Mouse (Mus musculus): ENCODE measurements around the gene Adamts7. TPM values are rescaled to one million over a fixed set of nuclear protein-coding genes. Genes with fewer than 3 reads are reported as not detected.

The Adamts7 gene
- polyA plus RNA-seq, 1 experiment from 2014 or later: 30.4 TPM

DNA sequence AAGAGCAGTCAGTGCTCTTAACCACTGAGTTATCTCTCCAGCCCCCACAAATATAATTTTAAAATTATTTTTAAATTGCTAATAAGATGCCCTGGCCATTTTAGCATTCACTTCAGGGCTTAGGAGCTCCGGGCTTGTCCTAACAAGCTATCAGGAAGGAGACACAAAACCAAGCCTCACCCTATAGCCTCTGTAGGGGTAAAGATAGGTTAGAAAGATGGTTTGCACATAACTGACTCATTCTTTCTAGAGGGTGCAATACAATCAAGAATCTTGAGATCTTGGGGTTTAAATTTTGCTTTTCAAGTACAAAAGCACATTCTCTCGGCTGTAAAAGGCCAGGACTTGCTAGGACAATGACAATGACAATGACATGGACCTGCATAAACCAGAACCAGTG, 86.2 kb downstream of the Adamts7 start:
- H3K36me3 ChIP-seq (ENCODE audit: insufficient read depth): peaks cover 36% of the 10 kb centered on the region
- no peak overlapping the region for H3K4me3 ChIP-seq (ENCODE audit: low read depth, low read length)
- no peak overlapping the region for H3K27ac ChIP-seq (ENCODE audit: low read depth)
- no peaks in the 10 kb centered on the region for H3K4me1 ChIP-seq (ENCODE audit: insufficient read depth)
- ATAC-seq (ENCODE audit: insufficient read depth) (no peak), DNase-seq (no peak)
- no peaks in the 10 kb centered on the region for H3K9me3 ChIP-seq (ENCODE audit: low read depth, low read length)
- no peak overlapping the region for H3K9ac ChIP-seq
- 89% methylated on average over 2 of the region's 2 CpGs for WGBS
- no peak for TF ChIP-seq CTCF (IDR thresholded peaks at IDR 0.05; ENCODE audit: low read depth)
- H3K27me3 ChIP-seq (ENCODE audit: insufficient read depth, low read length): no peaks in the 10 kb centered on the region
- H3K4me2 ChIP-seq: no peak overlapping the region

DNA sequence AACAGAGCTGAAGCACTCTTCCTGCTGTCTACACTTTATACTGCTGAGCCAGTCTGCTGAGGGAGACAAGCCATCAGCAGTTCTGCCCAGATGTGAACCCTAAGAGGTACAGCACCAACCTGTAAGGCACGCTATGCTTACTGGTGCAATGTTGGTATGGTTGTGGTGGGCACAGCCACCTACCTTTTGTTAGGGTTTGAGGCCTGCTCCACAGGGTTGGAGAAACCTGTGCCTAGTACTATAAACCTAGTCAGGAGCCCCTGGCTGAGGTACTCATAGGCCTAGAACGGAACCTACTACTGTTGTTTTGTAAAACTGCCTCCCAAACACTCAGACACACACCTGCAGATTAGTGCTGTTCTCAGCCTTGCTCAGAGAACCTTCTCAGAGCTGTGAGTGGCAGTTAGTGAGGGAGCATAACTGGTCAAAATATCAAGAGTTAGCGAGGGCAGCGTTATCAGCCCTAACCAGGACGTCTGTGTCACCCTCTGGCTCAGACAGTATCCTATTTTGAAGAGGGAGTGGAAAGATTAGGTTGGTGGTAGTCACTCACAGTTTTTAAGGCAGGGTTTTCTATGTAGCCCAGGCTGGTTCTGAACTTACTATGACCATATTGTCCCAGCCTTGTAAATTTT, 87.4 kb downstream of the Adamts7 start:
- no peak overlapping the region for H3K4me2 ChIP-seq
- no peak for TF ChIP-seq CTCF (IDR thresholded peaks at IDR 0.05; ENCODE audit: low read depth)
- no peak overlapping the region for H3K4me3 ChIP-seq (ENCODE audit: low read depth, low read length)
- H3K36me3 ChIP-seq (ENCODE audit: insufficient read depth): peaks cover 35% of the 10 kb centered on the region
- H3K27ac ChIP-seq (ENCODE audit: low read depth): peak overlapping the region; percentile 63
- no peak for DNase-seq
- H3K9ac ChIP-seq: 0 out of 2 replicates have a peak overlapping the region, but pooled peaks have one; percentile 13
- ATAC-seq (ENCODE audit: insufficient read depth): peak; percentile 63; the same call in 1 of the 2 replicates
- WGBS: 73% methylated on average over 5 of the region's 5 CpGs
- no peaks in the 10 kb centered on the region for H3K27me3 ChIP-seq (ENCODE audit: insufficient read depth, low read length)
- H3K4me1 ChIP-seq (ENCODE audit: insufficient read depth): no peaks in the 10 kb centered on the region
- no peaks in the 10 kb centered on the region for H3K9me3 ChIP-seq (ENCODE audit: low read depth, low read length)

DNA sequence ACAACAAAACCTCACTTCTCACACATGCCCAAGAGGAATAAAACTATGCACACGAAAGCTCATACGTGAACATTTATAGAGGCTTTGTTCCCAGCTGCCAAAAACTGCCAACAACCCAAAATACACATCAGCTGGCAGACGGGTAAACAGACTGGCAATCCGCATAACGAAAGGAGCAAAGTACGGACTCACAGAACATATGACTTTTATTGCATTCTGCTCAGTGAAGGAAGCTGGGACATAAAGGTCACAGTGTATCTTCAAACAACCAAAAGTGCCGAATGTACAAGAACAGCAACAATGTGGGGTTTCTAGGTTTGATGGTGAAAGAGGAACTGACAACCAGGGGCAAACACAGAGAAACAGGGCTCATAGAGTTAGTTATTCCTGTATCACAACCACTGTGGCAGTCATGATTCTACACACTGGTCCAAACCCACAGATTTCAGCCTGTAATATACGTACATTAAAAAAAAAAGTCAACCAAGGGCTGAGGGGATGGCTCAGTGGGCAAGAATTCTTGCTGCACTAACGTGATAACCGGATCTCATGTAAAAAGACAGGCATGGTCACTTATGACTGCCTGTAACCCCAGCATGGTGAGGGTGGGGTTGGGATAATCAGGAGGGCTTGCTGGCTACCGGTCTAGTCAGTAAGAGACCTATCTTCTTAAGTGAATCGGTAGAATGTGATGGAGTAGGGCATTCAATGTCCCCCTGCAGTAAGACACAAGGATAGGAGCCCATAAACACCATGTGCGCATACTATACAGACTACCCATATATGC, 88.3 kb downstream of the Adamts7 start:
- Histone ChIP-seq H3K27ac (ENCODE audit: low read depth) (peak overlapping the region; percentile 46; the same call in 1 of the 2 replicates), H3K27me3 (ENCODE audit: insufficient read depth, low read length) (no peaks in the 10 kb centered on the region), H3K4me1 (ENCODE audit: insufficient read depth) (no peaks in the 10 kb centered on the region), H3K4me2 (no peak overlapping the region), H3K4me3 (ENCODE audit: low read depth, low read length) (no peak overlapping the region), H3K9ac (no peak overlapping the region), H3K9me3 (ENCODE audit: low read depth, low read length) (no peaks in the 10 kb centered on the region), H3K36me3 (ENCODE audit: insufficient read depth) (peaks cover 27% of the 10 kb centered on the region)
- no peak for DNase-seq
- no peak for TF ChIP-seq CTCF (IDR thresholded peaks at IDR 0.05; ENCODE audit: low read depth)
- WGBS: 76% methylated on average over 13 of the region's 13 CpGs
- no peak for ATAC-seq (ENCODE audit: insufficient read depth)

DNA sequence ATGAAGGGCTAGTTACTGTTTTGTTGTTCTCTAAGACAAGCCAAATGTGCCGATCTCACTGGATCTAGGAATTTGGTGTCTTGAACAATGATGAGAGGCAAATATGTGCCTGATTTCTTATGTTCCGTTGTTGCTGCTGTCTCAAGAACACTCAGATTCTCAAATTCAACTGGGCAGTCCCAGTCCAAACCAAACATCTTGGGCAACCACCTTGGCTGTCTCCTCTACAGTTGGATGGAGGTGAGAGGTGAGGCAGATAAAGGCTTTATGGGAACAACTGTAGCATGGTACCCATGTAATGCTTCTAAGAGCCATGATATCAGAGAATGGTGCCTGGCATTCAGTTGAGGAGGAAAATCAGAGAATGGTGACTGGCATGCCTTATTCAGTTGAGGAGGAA, 90.3 kb downstream of the Adamts7 start:
- H3K4me2 ChIP-seq: no peak overlapping the region
- peaks cover 12% of the 10 kb centered on the region for H3K36me3 ChIP-seq (ENCODE audit: insufficient read depth)
- H3K27ac ChIP-seq (ENCODE audit: low read depth): no peak overlapping the region
- WGBS: 84% methylated on average over 2 of the region's 2 CpGs
- ATAC-seq (ENCODE audit: insufficient read depth) (no peak), DNase-seq (no peak)
- TF ChIP-seq CTCF (IDR thresholded peaks at IDR 0.05; ENCODE audit: low read depth): no peak
- no peaks in the 10 kb centered on the region for H3K27me3 ChIP-seq (ENCODE audit: insufficient read depth, low read length)
- no peak overlapping the region for H3K9ac ChIP-seq
- no peak overlapping the region for H3K4me3 ChIP-seq (ENCODE audit: low read depth, low read length)
- no peaks in the 10 kb centered on the region for H3K9me3 ChIP-seq (ENCODE audit: low read depth, low read length)
- H3K4me1 ChIP-seq (ENCODE audit: insufficient read depth): no peaks in the 10 kb centered on the region

DNA sequence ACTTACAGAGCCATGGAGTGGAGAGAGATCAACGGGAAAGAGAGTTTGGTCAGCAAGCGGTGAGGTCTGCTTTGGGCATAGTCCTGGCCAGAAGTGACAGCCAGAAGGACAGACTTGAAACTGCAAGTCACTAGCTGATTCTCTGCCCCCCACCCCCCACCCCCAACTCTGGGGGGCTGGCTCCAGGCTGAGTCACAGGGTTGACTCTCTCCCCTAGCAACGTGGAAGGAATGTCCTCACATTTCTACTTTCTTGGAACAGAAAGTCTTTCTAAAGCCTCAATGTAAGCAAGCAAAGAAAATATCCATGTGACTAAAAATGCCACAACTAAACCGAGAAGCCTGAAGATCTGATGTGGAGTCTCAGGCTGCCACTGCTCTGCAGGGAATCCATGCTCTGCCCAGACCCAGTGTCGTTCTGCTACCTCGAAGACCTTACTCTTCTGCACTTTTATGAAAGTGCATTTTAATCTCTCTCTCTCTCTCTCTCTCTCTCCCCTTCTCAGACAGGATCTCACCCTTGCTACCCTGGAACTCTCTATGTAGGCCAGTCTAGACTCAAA, 93.1 kb downstream of the Adamts7 start:
- 53% methylated on average over 6 of the region's 6 CpGs for WGBS
- DNase-seq (no peak), ATAC-seq (ENCODE audit: insufficient read depth) (no peak)
- Histone ChIP-seq H3K9ac (no peak overlapping the region), H3K36me3 (ENCODE audit: insufficient read depth) (no peaks in the 10 kb centered on the region), H3K4me3 (ENCODE audit: low read depth, low read length) (no peak overlapping the region), H3K9me3 (ENCODE audit: low read depth, low read length) (no peaks in the 10 kb centered on the region), H3K27ac (ENCODE audit: low read depth) (no peak overlapping the region), H3K27me3 (ENCODE audit: insufficient read depth, low read length) (no peaks in the 10 kb centered on the region), H3K4me2 (no peak overlapping the region), H3K4me1 (ENCODE audit: insufficient read depth) (peaks cover 15% of the 10 kb centered on the region)
- no peak for TF ChIP-seq CTCF (IDR thresholded peaks at IDR 0.05; ENCODE audit: low read depth)

DNA sequence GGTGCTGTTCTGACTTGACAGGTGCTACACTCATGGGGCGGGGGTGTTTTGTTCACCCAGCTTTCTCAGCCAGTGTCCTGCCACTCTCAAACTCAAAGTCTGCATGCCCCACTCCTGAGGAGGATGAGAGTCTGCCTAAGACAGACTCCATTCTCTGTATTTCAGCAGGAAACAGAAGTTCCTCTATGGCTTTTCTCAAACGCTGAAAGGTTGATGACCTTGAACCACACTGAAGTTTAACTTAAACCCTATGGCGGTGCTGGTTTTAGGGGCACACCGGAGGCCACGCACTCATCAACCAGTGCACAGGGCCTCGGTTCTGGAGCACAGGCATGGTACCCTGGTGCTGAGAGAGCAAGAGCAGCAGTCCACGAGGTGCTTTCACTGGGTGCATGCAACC, 94.4 kb downstream of the Adamts7 start:
- no peak for ATAC-seq (ENCODE audit: insufficient read depth)
- no peak for TF ChIP-seq CTCF (IDR thresholded peaks at IDR 0.05; ENCODE audit: low read depth)
- no peaks in the 10 kb centered on the region for H3K36me3 ChIP-seq (ENCODE audit: insufficient read depth)
- no peaks in the 10 kb centered on the region for H3K9me3 ChIP-seq (ENCODE audit: low read depth, low read length)
- H3K9ac ChIP-seq: no peak overlapping the region
- no peak for DNase-seq
- no peak overlapping the region for H3K4me3 ChIP-seq (ENCODE audit: low read depth, low read length)
- H3K27ac ChIP-seq (ENCODE audit: low read depth): no peak overlapping the region
- WGBS: 75% methylated on average over 7 of the region's 7 CpGs
- H3K27me3 ChIP-seq (ENCODE audit: insufficient read depth, low read length): no peaks in the 10 kb centered on the region
- no peak overlapping the region for H3K4me2 ChIP-seq
- H3K4me1 ChIP-seq (ENCODE audit: insufficient read depth): peaks cover 16% of the 10 kb centered on the region

Other genes with a start within 250 kb of the Adamts7 start
- 132 and 177 TPM in 2 replicates for gene Ctsh, start 108.9 kb upstream of the Adamts7 start, polyA plus RNA-seq (2014; fragmentation: Nextera tagmentation; extraction: Ambion mirVana)
- gene Morf4l1, start 48.3 kb upstream of the Adamts7 start, polyA plus RNA-seq (2014; fragmentation: Nextera tagmentation; extraction: Ambion mirVana): 416 and 446 TPM in 2 replicates
- 29.9 and 30.7 TPM in 2 replicates for gene Tbc1d2b, start 107.7 kb downstream of the Adamts7 start, polyA plus RNA-seq (2014; fragmentation: Nextera tagmentation; extraction: Ambion mirVana)

Measured in lung, embryonic 14.5 days (tissue).